Mouse (Mus musculus) heart, embryonic 10.5 days (tissue): Measurements from ENCODE around the gene Gpr39. TPM values are rescaled to one million over a fixed set of nuclear protein-coding genes. Genes with fewer than 3 reads are reported as not detected.

Source experiments
- DNase-seq: peaks from one replicate; pipeline ENCODE4 v3.0.0-alpha.2; 2017; ENCODE audit warnings: low spot score
- H3K27ac ChIP-seq: fragments of 300-500 bp; sonication (generic); 2 replicates; pipeline ENCODE4 v1.5.1; 2016; ENCODE audit warnings: mild to moderate bottlenecking
- H3K27me3 ChIP-seq: fragments of 300-500 bp; sonication (generic); 2 replicates; pipeline ENCODE4 v1.6.1; 2016; ENCODE audit warnings: mild to moderate bottlenecking; ENCODE audit not compliant: poor library complexity, insufficient read depth, severe bottlenecking
- H3K36me3 ChIP-seq: fragments of 300-500 bp; sonication (generic); 2 replicates; pipeline ENCODE4 v1.6.1; 2016; ENCODE audit warnings: mild to moderate bottlenecking, moderate library complexity
- H3K4me1 ChIP-seq: fragments of 300-500 bp; sonication (generic); 2 replicates; pipeline ENCODE4 v1.6.1; 2016; ENCODE audit warnings: mild to moderate bottlenecking
- H3K4me3 ChIP-seq: fragments of 300-500 bp; sonication (generic); 2 replicates; pipeline ENCODE4 v1.5.1; 2016; ENCODE audit warnings: mild to moderate bottlenecking, moderate library complexity
- H3K9me3 ChIP-seq: fragments of 300-500 bp; sonication (generic); 2 replicates; pipeline ENCODE4 v1.6.1; 2016; ENCODE audit warnings: mild to moderate bottlenecking, moderate library complexity
- WGBS: fragments of 180-500 bp; shearing (Covaris S2); methylation state at CpG from one replicate; pipeline ENCODE4 v1.1.7; 2016; 5-methylcytosine and 5-hydroxymethylcytosine counted together
- polyA plus RNA-seq: library from polyadenylated mRNA; unstranded; fragments of >200 nt; fragmentation: Nextera tagmentation; extraction: Ambion mirVana; gene quantifications from 2 replicates; pipeline ENCODE4 v1.2.1, GENCODE M21; 2016

Gene Gpr39
- polyA plus RNA-seq, 1 experiment from 2014 or later: 4.5 TPM

DNA sequence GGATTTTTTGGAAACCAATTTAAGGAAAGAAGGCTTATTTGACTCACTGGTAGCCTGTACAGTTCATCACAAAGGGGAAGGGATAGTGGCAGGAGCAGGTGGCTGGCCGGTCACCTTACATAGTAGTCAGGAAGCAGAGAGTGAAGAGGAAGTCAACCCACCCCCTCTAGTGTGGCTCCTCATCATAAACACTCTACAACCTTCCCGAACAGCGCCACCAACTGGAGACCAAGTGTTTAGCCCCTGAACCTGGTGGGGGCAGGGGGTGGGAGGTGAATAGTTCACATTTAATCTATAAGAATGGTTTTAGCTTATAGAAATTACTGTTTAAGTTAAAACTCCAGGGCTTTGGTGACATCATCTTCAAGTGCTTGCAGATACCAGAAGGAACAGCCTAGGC lies 28.6 kb downstream of the Gpr39 start:
- no peaks in the 10 kb centered on the region for H3K9me3 ChIP-seq
- H3K27me3 ChIP-seq: no peaks in the 10 kb centered on the region
- no peak overlapping the region for H3K27ac ChIP-seq
- DNase-seq: no peak
- 74% methylated on average over 3 of the region's 3 CpGs for WGBS
- H3K36me3 ChIP-seq: no peaks in the 10 kb centered on the region
- H3K4me1 ChIP-seq: peaks cover 10% of the 10 kb centered on the region; the same call in 1 of the 2 replicates
- H3K4me3 ChIP-seq: no peak overlapping the region

DNA sequence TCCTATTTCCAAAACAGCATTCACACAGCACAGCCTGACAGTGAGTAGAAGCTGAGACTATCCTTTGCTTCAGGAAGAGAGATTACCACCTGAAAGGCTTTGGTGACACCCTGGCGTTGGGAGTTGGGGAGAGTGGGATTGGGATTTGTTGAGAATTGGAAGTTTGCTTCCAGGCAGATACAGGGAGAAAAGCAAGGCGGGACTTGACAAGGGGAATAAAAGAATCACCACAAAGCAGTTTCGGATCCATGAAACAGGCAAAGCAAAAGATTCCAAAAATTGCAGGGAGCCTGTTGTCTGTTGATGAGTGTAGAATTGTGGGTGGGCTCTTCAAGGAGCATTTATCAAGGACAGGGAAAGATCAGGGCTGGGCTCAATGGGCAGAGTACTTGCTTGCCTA lies 38.5 kb downstream of the Gpr39 start:
- Histone ChIP-seq H3K4me3 (no peak overlapping the region), H3K27me3 (no peaks in the 10 kb centered on the region), H3K9me3 (no peaks in the 10 kb centered on the region), H3K36me3 (no peaks in the 10 kb centered on the region), H3K27ac (no peak overlapping the region), H3K4me1 (peaks cover 7% of the 10 kb centered on the region; the same call in 1 of the 2 replicates)
- 69% methylated on average over 3 of the region's 3 CpGs for WGBS
- no peak for DNase-seq

- Histone ChIP-seq H3K36me3 (no peaks in the 10 kb centered on the region), H3K27me3 (no peaks in the 10 kb centered on the region), H3K4me1 (peaks cover 7% of the 10 kb centered on the region; the same call in 1 of the 2 replicates), H3K9me3 (no peaks in the 10 kb centered on the region), H3K27ac (no peak overlapping the region), H3K4me3 (no peak overlapping the region)
- DNase-seq: no peak
- 85% methylated on average over 6 of the region's 6 CpGs for WGBS
These were observed 39.4 kb downstream of the Gpr39 start for GRCm38 (mm10) chr1:125716241-125716640.

DNA sequence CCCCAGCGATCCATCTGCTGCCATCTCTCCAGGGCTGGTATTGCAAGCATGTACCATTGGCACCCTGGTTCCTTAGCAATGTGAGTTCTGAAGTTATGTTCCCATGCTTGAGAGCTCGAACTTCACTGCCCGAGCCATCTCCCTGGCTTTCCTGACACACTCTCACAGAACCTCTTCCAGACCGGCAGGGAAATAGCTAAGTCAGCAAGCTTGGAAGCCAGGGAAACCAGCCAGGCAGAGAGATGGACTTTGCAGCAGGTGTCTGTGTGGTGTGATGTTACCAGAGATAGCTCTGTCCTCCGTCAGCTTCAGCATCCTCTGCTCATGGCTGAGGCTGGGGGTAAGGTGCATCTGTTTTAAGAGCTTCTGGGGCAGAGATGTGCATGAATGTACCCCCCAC lies 41.1 kb downstream of the Gpr39 start:
- DNase-seq: no peak
- Histone ChIP-seq H3K36me3 (no peaks in the 10 kb centered on the region), H3K27me3 (no peaks in the 10 kb centered on the region), H3K9me3 (no peaks in the 10 kb centered on the region), H3K27ac (no peak overlapping the region), H3K4me1 (peaks cover 7% of the 10 kb centered on the region; the same call in 1 of the 2 replicates), H3K4me3 (no peak overlapping the region)
- WGBS: 80% methylated on average over 5 of the region's 5 CpGs

DNA sequence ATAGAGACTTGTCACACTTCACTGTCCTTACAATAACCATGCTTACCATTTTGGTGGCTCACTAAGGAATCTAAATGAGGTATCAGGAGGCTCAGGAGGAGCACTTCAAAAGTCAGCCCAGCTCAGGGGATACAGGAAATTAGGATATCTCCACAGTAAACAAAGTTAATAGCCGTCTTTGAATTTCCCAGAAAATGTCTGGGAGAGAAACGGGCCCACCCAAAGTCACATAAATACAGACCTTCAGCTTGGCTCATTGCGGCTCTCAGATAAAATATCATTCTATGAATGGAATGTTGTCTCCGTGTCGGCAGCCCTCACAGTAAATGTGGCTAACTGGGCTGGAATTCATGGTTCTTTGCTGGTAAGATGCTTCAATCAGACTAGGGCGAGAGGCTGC lies 42.3 kb downstream of the Gpr39 start:
- Histone ChIP-seq H3K36me3 (no peaks in the 10 kb centered on the region), H3K27me3 (no peaks in the 10 kb centered on the region), H3K4me3 (no peak overlapping the region), H3K27ac (no peak overlapping the region), H3K4me1 (peaks cover 7% of the 10 kb centered on the region; the same call in 1 of the 2 replicates), H3K9me3 (no peaks in the 10 kb centered on the region)
- DNase-seq: no peak
- WGBS: 51% methylated on average over 6 of the region's 6 CpGs

DNA sequence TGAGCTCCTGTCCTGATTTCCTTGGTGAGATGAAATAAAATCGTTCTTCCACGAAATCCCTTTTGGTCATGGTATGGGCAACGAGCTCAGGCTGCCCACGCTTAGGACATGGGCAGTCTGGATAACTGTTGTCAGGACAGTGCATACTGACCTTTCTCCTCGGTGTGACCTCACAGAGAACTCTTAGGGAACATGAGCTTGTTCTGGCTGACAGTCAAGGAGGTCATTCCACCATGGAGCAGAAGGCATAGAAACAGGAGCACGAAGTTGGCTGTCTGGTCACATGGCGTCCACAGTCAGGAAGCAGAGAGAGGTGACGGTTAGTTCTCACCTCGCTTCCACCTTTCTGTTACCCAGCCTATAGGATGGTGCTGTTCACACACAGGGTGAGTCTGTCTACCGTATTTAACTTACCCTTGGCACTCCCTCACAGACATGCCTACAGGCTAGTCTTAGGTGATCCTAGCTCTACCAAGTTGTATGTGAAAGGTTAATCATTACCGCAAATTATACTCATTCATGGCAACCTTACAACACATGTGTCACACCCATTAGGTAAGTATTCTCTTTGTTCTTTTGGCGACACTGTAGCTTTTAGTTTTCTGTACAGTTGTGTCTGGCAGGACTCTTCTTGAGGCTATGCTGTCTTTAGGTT lies 44.4 kb downstream of the Gpr39 start:
- whole genome bisulfite sequencing: 92% methylated on average over 12 of the region's 12 CpGs
- Histone ChIP-seq H3K36me3 (no peaks in the 10 kb centered on the region), H3K4me1 (peaks cover 7% of the 10 kb centered on the region; the same call in 1 of the 2 replicates), H3K27me3 (no peaks in the 10 kb centered on the region), H3K9me3 (no peaks in the 10 kb centered on the region), H3K4me3 (no peak overlapping the region), H3K27ac (no peak overlapping the region)
- DNase-seq: no peak

DNA sequence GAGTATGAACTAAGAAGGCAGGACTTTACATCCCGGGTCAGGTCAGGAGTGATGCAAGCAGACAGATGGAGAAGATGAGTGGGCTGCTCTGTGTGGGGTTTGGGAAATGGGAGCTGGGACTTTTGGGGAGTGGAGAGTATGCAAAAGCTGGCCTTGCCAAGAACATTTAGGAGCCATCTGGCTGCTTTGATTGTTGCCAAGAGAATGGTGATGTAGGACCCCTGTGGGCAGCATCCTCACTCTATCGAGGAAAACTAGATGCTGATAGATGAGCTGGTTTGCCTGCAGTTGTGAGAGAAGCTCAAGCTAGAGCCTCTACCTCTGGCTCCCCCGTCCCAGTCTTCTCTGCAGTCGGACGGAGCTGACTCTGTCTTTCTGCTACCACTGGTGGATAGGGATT lies 47.5 kb downstream of the Gpr39 start:
- no peak for DNase-seq
- Histone ChIP-seq H3K4me1 (peaks cover 5% of the 10 kb centered on the region; the same call in 1 of the 2 replicates), H3K4me3 (no peak overlapping the region), H3K27ac (no peak overlapping the region), H3K27me3 (no peaks in the 10 kb centered on the region), H3K36me3 (no peaks in the 10 kb centered on the region), H3K9me3 (no peaks in the 10 kb centered on the region)
- 85% methylated on average over 5 of the region's 5 CpGs for WGBS

DNA sequence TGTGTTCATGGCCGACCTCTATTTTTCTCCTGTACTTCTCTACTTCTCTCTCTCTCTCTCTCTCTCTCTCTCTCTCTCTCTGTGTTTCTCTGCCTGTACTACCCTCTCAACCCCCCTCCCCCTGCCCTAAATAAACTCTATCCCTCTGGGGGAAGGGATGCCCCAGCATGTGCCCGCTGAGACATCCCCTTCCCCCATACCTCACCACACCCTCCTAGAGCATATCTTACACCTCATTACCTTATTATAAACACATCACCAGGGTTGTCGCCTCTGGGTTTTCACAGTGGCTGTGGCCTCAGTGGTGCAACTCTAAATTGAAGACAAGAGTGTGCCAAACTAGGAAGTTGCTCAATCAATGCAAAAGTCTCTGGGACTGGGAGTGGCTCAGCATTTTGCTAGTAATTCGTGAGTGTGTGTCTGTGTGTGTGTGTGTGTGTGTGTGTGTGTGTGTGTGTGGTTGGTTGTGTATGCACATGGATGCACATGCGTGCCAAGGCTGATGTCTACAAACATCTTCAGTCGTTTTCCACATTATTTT lies 52.3 kb downstream of the Gpr39 start:
- Histone ChIP-seq H3K36me3 (no peaks in the 10 kb centered on the region), H3K27me3 (no peaks in the 10 kb centered on the region), H3K9me3 (no peaks in the 10 kb centered on the region), H3K4me3 (no peak overlapping the region), H3K4me1 (peaks cover 7% of the 10 kb centered on the region; the same call in 1 of the 2 replicates), H3K27ac (no peak overlapping the region)
- WGBS: 62% methylated on average over 6 of the region's 6 CpGs
- no peak for DNase-seq

DNA sequence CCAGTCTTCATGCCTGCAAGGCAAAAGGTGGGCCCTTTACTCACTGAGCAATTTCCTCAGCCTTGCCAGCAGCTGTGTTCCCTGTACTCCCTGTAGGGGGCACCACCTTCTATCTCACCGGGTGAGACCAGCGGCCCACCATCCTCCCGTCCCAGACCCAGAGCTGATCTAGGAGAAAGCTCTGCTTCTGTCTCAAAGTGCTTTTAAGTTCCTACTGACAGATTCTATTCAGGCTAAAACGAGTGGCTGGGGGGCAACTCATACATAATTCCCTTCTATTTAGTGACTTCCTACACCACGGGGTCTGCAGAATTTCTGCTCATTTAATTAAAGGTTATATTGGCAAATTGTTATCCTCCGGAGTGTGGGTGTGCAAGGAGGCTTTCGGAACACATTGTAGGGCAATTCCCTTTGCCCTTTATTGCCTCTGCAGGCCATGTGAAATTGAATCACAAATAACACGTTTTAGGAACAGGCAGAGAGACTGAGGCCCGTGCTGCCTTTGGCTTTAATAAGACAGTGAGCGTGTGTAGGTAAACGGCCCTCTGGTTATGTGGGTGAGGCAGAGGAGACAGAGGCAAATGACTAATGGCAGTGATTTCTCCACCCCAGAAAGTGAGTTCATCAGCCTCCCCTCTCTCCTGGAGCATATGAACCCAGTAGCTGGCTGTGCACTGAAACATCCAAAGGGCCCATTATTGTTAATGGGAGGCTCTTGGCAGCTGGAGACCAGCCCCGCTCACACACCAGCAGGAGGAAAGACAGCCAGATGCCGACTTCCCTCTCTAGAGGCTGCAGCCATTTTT lies 53.1 kb downstream of the Gpr39 start:
- no peaks in the 10 kb centered on the region for H3K27me3 ChIP-seq
- WGBS: 67% methylated on average over 13 of the region's 13 CpGs
- peaks cover 7% of the 10 kb centered on the region; the same call in 1 of the 2 replicates for H3K4me1 ChIP-seq
- H3K9me3 ChIP-seq: no peaks in the 10 kb centered on the region
- H3K27ac ChIP-seq: no peak overlapping the region
- no peak overlapping the region for H3K4me3 ChIP-seq
- no peaks in the 10 kb centered on the region for H3K36me3 ChIP-seq
- no peak for DNase-seq

- DNase-seq: no peak
- Histone ChIP-seq H3K9me3 (no peaks in the 10 kb centered on the region), H3K27ac (no peak overlapping the region), H3K27me3 (no peaks in the 10 kb centered on the region), H3K4me3 (no peak overlapping the region), H3K4me1 (peaks cover 7% of the 10 kb centered on the region; the same call in 1 of the 2 replicates), H3K36me3 (no peaks in the 10 kb centered on the region)
- 76% methylated on average over 6 of the region's 6 CpGs for WGBS
These were observed 53.7 kb downstream of the Gpr39 start for GRCm38 (mm10) chr1:125730537-125730880.

GRCm38 (mm10) chr1:125731854-125732253 lies 55.1 kb downstream of the Gpr39 start:
- 74% methylated on average over 4 of the region's 4 CpGs for WGBS
- Histone ChIP-seq H3K36me3 (no peaks in the 10 kb centered on the region), H3K4me1 (peaks cover 7% of the 10 kb centered on the region; the same call in 1 of the 2 replicates), H3K27ac (no peak overlapping the region), H3K9me3 (no peaks in the 10 kb centered on the region), H3K27me3 (no peaks in the 10 kb centered on the region), H3K4me3 (no peak overlapping the region)
- DNase-seq: no peak

DNA sequence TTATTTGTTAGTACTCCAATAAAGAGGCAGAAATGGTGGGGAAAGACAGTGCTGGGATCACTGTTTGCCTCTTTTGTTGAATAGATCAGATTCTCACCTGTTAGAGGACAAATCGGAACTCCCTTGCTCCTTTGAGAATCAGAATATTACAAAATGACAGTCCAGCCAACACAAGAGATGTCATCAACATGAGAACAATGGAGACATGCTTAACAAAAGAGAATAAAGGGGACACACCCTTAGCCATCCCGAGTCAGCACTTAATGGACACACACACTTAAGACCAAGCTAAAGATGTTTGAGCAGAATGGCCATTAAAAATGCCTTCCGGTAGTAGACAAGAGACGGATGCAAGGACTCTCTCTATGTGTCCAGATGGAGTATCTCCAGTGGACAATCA lies 68.0 kb downstream of the Gpr39 start:
- H3K36me3 ChIP-seq: no peaks in the 10 kb centered on the region
- H3K27me3 ChIP-seq: no peaks in the 10 kb centered on the region
- no peak for DNase-seq
- no peaks in the 10 kb centered on the region for H3K4me1 ChIP-seq
- no peak overlapping the region for H3K4me3 ChIP-seq
- no peaks in the 10 kb centered on the region for H3K9me3 ChIP-seq
- no peak overlapping the region for H3K27ac ChIP-seq
- WGBS: 83% methylated on average over 4 of the region's 4 CpGs

DNA sequence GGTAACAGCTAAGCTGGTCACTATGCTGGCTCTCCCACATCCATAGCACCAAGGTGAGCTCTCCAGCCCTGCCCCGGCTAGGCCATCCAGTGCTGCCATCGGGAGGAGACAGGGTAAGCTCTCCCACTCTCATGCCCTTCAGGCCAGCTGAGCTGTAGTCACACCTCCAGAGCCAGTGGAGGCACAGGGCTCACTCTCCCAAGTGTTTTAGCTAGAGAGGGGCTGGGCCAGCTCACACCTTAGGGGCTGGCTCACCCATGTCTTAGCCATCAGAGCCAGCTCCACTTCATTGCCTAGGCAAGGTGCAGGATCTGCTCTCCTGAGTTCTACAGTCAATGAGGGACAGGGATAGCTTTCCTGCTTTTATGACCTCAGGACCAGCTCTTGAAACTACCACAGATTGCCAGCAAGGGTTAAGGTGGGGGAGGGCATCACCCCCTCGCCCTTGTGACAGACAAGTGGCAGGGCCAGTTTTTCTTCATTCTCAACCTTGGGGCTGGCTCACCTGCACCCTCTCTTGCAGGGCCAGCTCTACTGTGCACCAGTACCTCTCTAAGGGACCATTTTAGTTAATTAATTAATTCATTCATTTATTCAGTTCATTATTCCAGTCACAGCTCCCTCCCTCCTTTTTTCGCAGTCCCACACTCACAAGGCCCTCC lies 78.7 kb downstream of the Gpr39 start:
- DNase-seq: peak; percentile 68
- 79% methylated on average over 4 of the region's 4 CpGs for WGBS

More for the DNA sequence above, 78.7 kb downstream of the Gpr39 start:
- H3K4me1 ChIP-seq: peaks cover 7% of the 10 kb centered on the region
- no peak overlapping the region for H3K27ac ChIP-seq
- no peaks in the 10 kb centered on the region for H3K27me3 ChIP-seq
- no peaks in the 10 kb centered on the region for H3K36me3 ChIP-seq
- H3K4me3 ChIP-seq: no peak overlapping the region
- H3K9me3 ChIP-seq: no peaks in the 10 kb centered on the region
